Mouse (Mus musculus): ENCODE data around the gene Tes3-ps.

Tes3-ps gene

DNA sequence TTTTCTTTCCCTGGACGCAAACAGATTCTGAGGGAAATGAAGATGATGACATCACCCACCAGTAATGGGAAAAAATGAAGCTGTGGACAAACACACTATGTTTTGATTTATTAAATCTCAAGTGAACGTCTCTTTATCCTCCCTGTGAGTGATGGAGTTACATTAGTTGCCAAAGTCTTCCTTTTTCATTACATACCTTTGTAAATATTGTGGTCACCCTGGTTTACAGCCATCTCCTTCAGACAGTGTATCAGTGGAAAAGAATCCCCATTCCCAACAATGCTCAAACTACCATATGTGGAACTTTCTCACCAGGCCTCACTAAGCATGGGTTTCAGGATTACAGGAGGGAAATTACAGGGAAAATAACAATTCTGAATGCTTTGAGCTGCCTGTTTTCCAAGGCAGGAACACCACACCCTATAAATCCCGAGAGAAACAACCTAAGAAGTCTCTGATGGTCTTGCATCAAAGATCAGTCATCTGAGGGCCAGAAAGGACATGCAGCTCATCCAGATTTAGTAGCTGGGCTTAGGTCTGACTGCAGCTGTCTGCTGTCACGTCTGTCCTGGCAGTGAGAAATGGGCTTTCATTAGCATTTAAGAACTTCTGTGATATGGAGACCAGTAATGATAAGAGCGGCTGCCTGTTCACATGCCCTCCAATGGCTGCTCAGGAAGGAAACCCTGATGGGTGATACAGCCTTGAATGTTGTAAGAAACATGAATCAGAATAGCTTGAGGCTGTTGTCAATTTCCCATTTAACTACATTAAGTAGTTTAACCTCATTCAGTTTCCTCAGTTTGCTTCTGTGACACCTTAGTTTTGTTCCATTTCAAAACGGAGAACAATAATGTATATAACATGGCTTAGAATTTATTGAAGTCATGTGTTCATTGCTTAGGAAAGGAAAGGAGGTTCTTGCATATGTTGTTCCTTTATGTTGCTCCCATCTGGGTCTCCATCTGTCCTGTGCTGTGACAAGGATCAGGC is at the start of gene Tes3-ps:
TSS of gene Tes3-ps (plus strand) at position 943 of the 993 bp plus-strand sequence.
- no peaks in the 10 kb centered on the region for H3K36me3 ChIP-seq (ENCODE audit: insufficient read depth, low read length)
- no peaks in the 10 kb centered on the region for H3K4me1 ChIP-seq (replicated peaks; ENCODE audit: low read depth, low read length)
- no peaks in the 10 kb centered on the region for H3K9me3 ChIP-seq (ENCODE audit: low read length)
- no peak within 1 kb of the TSS for H3K4me3 ChIP-seq (replicated peaks; ENCODE audit: low read length)
- TF ChIP-seq POU5F1 (IDR thresholded peaks at IDR 0.05; ENCODE audit: borderline replicate concordance, low read length) (no peak), CTCF (conservative IDR thresholded peaks at IDR 0.05; ENCODE audit: low read length) (no peak), NANOG (IDR thresholded peaks at IDR 0.05; ENCODE audit: borderline replicate concordance, low read length) (no peak)
- H3K27me3 ChIP-seq (ENCODE audit: insufficient read depth, low read length), result no peaks in the 10 kb centered on the region

DNA sequence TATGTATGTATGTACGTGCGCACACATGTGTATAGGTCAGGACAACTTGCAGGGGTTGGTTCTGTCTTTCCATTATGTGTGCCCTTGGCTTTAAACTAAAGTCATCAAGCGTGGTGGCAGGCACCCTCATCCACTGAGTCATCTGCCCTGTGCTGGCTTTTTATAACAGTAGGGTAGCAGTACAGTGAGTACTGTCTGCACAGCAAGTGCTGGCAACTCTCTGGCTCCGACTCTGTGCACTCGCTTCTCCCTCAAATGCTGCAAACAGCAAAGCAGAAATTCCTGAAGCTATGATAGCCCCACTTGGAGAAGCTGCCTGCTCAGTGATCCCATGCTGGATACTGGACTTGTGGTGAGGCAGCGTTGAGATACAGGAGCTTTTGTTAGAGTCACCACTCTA is 48.7 kb upstream of the Tes3-ps start:
- no peaks in the 10 kb centered on the region for H3K4me1 ChIP-seq (replicated peaks; ENCODE audit: low read depth, low read length)
- peaks cover 74% of the 10 kb centered on the region for H3K36me3 ChIP-seq (ENCODE audit: insufficient read depth, low read length)
- no peaks in the 10 kb centered on the region for H3K27me3 ChIP-seq (ENCODE audit: insufficient read depth, low read length)
- H3K4me3 ChIP-seq (replicated peaks; ENCODE audit: low read length), result no peak overlapping the region
- TF ChIP-seq NANOG (IDR thresholded peaks at IDR 0.05; ENCODE audit: borderline replicate concordance, low read length) (no peak), CTCF (conservative IDR thresholded peaks at IDR 0.05; ENCODE audit: low read length) (no peak), POU5F1 (IDR thresholded peaks at IDR 0.05; ENCODE audit: borderline replicate concordance, low read length) (no peak)
- no peaks in the 10 kb centered on the region for H3K9me3 ChIP-seq (ENCODE audit: low read length)

- no peak for TF ChIP-seq POU5F1 (IDR thresholded peaks at IDR 0.05; ENCODE audit: borderline replicate concordance, low read length)
- peak; percentile 93 for TF ChIP-seq CTCF (conservative IDR thresholded peaks at IDR 0.05; ENCODE audit: low read length)
- no peak for TF ChIP-seq NANOG (IDR thresholded peaks at IDR 0.05; ENCODE audit: borderline replicate concordance, low read length)
- Histone ChIP-seq H3K36me3 (ENCODE audit: insufficient read depth, low read length) (peaks cover 73% of the 10 kb centered on the region), H3K4me1 (replicated peaks; ENCODE audit: low read depth, low read length) (peaks cover 9% of the 10 kb centered on the region), H3K4me3 (replicated peaks; ENCODE audit: low read length) (no peak overlapping the region), H3K27me3 (ENCODE audit: insufficient read depth, low read length) (no peaks in the 10 kb centered on the region), H3K9me3 (ENCODE audit: low read length) (no peaks in the 10 kb centered on the region)
These were observed 43.8 kb upstream of the Tes3-ps start for GRCm38 (mm10) chr13:49449318-49449749.

DNA sequence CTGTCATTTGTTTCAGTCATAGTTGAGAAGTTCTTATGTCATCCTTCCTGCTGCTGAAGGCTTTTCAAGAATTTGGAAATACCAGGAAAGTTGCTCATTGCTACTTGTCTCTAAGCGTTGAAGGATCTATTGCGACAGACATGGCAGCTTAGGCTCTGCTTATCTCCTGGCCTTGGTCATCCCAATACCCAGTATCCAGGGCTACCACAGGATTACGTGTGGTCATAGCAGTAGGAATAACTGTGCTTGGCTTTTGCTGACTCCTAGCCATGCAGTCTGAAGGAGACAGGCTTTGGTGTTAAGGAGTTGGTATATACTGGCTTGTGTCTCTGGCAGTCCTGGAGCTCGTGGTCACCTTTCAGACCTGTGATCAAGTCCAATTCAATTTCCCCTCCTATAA is 32.8 kb upstream of the Tes3-ps start:
- Histone ChIP-seq H3K9me3 (ENCODE audit: low read length) (no peaks in the 10 kb centered on the region), H3K4me1 (replicated peaks; ENCODE audit: low read depth, low read length) (peaks cover 3% of the 10 kb centered on the region), H3K27me3 (ENCODE audit: insufficient read depth, low read length) (no peaks in the 10 kb centered on the region), H3K36me3 (ENCODE audit: insufficient read depth, low read length) (peaks cover 78% of the 10 kb centered on the region), H3K4me3 (replicated peaks; ENCODE audit: low read length) (no peak overlapping the region)
- TF ChIP-seq CTCF (conservative IDR thresholded peaks at IDR 0.05; ENCODE audit: low read length) (no peak), NANOG (IDR thresholded peaks at IDR 0.05; ENCODE audit: borderline replicate concordance, low read length) (no peak), POU5F1 (IDR thresholded peaks at IDR 0.05; ENCODE audit: borderline replicate concordance, low read length) (no peak)

DNA sequence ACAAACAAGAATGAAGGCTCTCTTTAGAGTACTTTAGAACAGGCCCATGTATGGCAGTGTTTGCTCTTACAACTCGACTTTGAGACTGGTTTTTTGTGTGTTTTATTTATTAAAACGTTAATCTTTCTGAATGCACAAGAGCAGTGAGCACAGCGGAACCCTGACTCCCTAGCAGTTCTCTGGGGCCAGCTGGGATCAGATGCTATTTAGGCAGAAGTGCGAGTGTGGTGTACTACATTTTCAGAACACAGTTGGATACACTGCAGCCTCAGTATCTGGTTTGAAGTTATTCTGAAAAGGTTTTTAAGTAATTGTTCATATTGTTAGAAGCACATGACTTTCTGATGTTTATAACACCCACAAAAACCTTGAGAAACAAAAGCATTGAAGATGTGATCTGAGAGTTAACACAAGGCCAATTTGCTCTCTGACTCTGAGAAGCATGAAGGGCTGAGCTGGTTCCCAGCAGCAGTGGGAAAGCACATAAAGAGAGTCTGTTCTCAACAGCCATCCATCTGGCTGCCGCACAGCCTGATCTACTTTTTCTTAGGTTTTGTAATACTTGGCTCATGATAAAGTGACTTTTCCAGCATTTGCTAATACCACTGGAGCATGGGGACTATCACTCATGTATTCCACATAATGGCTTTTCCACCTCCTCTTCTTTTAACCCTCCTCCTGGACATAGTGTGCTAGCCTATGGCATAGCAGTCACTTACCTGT is 32.3 kb upstream of the Tes3-ps start:
- TF ChIP-seq POU5F1 (IDR thresholded peaks at IDR 0.05; ENCODE audit: borderline replicate concordance, low read length) (no peak), NANOG (IDR thresholded peaks at IDR 0.05; ENCODE audit: borderline replicate concordance, low read length) (no peak), CTCF (conservative IDR thresholded peaks at IDR 0.05; ENCODE audit: low read length) (no peak)
- no peak overlapping the region for H3K4me3 ChIP-seq (replicated peaks; ENCODE audit: low read length)
- peaks cover 3% of the 10 kb centered on the region for H3K4me1 ChIP-seq (replicated peaks; ENCODE audit: low read depth, low read length)
- no peaks in the 10 kb centered on the region for H3K27me3 ChIP-seq (ENCODE audit: insufficient read depth, low read length)
- peaks cover 83% of the 10 kb centered on the region for H3K36me3 ChIP-seq (ENCODE audit: insufficient read depth, low read length)
- no peaks in the 10 kb centered on the region for H3K9me3 ChIP-seq (ENCODE audit: low read length)

DNA sequence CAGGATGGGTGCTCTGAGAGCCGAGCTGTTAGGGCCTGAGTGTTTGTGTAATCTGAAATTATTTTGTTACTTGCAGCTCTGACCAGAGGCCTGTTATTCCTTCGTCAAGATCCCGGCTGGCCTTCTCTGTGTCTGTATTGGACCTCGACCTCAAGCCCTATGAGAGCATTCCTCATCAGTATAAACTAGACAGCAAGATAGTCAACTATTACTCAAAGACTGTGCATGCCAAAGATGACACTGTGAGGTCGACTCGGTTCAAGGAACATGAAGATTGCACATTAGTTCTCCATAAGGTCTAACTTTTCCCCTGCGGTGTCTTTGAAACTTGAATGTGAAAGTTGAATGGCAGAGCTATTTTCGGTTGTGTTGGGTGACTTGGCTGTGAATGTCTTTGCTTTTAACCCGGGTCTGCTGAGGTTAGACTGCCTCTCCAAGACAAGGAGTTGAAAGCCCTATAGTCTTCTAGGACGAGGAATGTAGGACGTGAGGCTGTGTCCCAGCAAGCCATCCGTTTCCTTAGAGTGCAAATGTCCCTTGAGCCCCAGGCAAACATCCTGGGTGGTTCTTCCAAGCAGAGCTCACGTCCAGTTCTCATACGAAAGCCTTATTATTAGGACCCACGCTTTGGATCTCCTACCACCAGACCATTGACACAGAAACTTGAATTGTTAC is 31.5 kb upstream of the Tes3-ps start:
- Histone ChIP-seq H3K9me3 (ENCODE audit: low read length) (no peaks in the 10 kb centered on the region), H3K27me3 (ENCODE audit: insufficient read depth, low read length) (no peaks in the 10 kb centered on the region), H3K36me3 (ENCODE audit: insufficient read depth, low read length) (peaks cover 88% of the 10 kb centered on the region), H3K4me3 (replicated peaks; ENCODE audit: low read length) (no peak overlapping the region), H3K4me1 (replicated peaks; ENCODE audit: low read depth, low read length) (peaks cover 3% of the 10 kb centered on the region)
- no peak for TF ChIP-seq POU5F1 (IDR thresholded peaks at IDR 0.05; ENCODE audit: borderline replicate concordance, low read length)
- TF ChIP-seq NANOG (IDR thresholded peaks at IDR 0.05; ENCODE audit: borderline replicate concordance, low read length), result no peak
- no peak for TF ChIP-seq CTCF (conservative IDR thresholded peaks at IDR 0.05; ENCODE audit: low read length)

DNA sequence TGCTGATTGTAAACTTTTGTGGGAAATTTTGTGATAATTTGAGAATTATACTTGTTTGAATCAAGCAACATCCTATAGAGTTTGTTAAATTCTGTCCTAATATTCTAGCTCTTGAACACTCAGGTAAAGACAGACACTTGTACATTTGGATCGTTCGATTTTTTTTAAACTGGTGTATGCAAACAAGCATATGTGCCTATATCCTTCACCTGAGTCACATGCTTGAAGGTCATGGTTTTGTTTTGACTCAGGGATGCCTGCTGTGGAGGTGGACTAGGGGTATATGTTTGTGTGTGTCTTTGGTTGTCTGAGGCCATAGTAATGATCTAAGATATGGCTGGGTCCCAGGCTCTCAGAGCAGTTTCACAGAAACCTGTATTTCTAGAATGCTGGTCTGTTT is 30.2 kb upstream of the Tes3-ps start:
- Histone ChIP-seq H3K9me3 (ENCODE audit: low read length) (no peaks in the 10 kb centered on the region), H3K36me3 (ENCODE audit: insufficient read depth, low read length) (peaks cover 88% of the 10 kb centered on the region), H3K27me3 (ENCODE audit: insufficient read depth, low read length) (no peaks in the 10 kb centered on the region), H3K4me3 (replicated peaks; ENCODE audit: low read length) (no peak overlapping the region), H3K4me1 (replicated peaks; ENCODE audit: low read depth, low read length) (peaks cover 3% of the 10 kb centered on the region)
- TF ChIP-seq NANOG (IDR thresholded peaks at IDR 0.05; ENCODE audit: borderline replicate concordance, low read length) (no peak), POU5F1 (IDR thresholded peaks at IDR 0.05; ENCODE audit: borderline replicate concordance, low read length) (no peak), CTCF (conservative IDR thresholded peaks at IDR 0.05; ENCODE audit: low read length) (no peak)

GRCm38 (mm10) chr13:49465875-49466274 is 27.2 kb upstream of the Tes3-ps start:
- H3K27me3 ChIP-seq (ENCODE audit: insufficient read depth, low read length), result no peaks in the 10 kb centered on the region
- H3K36me3 ChIP-seq (ENCODE audit: insufficient read depth, low read length), result peaks cover 71% of the 10 kb centered on the region
- no peaks in the 10 kb centered on the region for H3K4me1 ChIP-seq (replicated peaks; ENCODE audit: low read depth, low read length)
- no peak overlapping the region for H3K4me3 ChIP-seq (replicated peaks; ENCODE audit: low read length)
- no peaks in the 10 kb centered on the region for H3K9me3 ChIP-seq (ENCODE audit: low read length)
- TF ChIP-seq POU5F1 (IDR thresholded peaks at IDR 0.05; ENCODE audit: borderline replicate concordance, low read length) (no peak), CTCF (conservative IDR thresholded peaks at IDR 0.05; ENCODE audit: low read length) (no peak), NANOG (IDR thresholded peaks at IDR 0.05; ENCODE audit: borderline replicate concordance, low read length) (no peak)
